Mouse (Mus musculus): Measurements from ENCODE around the gene St6gal2.

- TF ChIP-seq POLR2A (IDR thresholded peaks at IDR 0.05; ENCODE audit: low read depth, low read length) = no peak
- no peak for TF ChIP-seq CTCF (IDR thresholded peaks at IDR 0.05; ENCODE audit: borderline replicate concordance, insufficient read depth, low read length)
Observed at GRCm38 (mm10) chr17:55406043-55406442, 39.1 kb upstream of the St6gal2 start.

Measured in embryonic fibroblast, embryonic 13.5 days (primary cell).